Mouse (Mus musculus): ENCODE results near the gene Dhx40. TPM values are rescaled to one million over a fixed set of nuclear protein-coding genes. Genes with fewer than 3 reads are reported as not detected.

The Dhx40 gene
- polyA plus RNA-seq, 1 experiment from 2014 or later = 19.7 TPM

DNA sequence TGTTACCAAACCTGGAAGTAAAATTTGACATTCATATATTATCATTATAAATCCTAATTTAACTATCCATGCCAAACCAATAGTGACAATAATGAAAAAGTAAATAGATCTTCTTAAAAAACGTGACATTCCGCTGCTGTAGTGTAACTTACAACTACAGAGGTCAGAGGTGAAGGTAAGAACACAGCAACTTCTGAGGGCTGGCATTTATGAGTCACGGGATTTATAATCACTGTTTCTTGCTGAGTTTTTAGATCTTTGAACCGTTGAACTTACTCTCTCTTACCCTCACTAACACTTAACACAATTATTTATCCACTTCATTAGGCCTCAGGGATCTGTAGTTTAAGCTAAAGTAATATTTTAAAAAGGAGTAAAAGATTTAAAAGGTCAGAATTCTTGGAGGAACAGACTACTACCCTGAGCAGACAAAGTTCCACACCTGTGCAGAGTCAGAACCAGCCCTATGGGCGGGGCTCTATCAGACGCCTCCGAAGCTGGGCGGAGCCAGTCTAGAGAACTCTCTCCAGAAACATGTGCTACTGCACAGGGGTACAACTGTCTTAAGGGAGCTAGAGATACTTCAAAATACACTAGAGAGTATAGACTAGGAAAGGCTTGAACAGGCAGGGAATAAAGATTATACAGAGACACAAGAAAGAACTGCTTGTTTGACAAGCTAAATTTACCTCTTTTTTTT, 70.1 kb downstream of the Dhx40 start:
- Histone ChIP-seq H3K36me3 (peaks cover 23% of the 10 kb centered on the region), H3K4me3 (no peak overlapping the region), H3K27me3 (ENCODE audit: insufficient read depth, poor library complexity, severe bottlenecking) (no peaks in the 10 kb centered on the region), H3K27ac (no peak overlapping the region), H3K9me3 (no peaks in the 10 kb centered on the region), H3K4me1 (peaks cover 6% of the 10 kb centered on the region; the same call in 1 of the 2 replicates)
- DNase-seq (ENCODE audit: low spot score) = no peak
- WGBS = 83% methylated on average over 8 of the region's 8 CpGs

DNA sequence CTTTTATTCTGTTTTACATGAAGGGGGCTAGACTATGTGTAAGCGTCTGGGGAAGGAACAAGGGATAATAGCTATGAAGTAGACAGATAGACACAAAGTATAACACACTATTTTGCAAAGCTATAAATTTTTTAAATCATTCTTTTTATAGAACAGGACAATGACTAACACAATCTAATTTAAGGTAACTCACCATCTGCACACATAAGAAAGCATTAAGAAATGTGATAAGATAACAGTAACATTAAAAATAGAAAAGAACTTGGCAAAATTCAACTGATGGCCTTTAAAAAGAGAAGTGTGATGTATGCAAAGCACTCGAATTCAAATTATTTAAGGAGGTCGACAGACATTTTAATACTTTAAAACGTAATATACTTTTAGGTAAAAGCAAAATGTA, 72.6 kb downstream of the Dhx40 start:
- Histone ChIP-seq H3K27me3 (ENCODE audit: insufficient read depth, poor library complexity, severe bottlenecking) (no peaks in the 10 kb centered on the region), H3K9me3 (no peaks in the 10 kb centered on the region), H3K36me3 (peaks cover 44% of the 10 kb centered on the region), H3K27ac (0 out of 2 replicates have a peak overlapping the region, but pooled peaks have one; percentile 52), H3K4me3 (no peak overlapping the region), H3K4me1 (peaks cover 10% of the 10 kb centered on the region; the same call in 1 of the 2 replicates)
- DNase-seq (ENCODE audit: low spot score) = no peak
- WGBS = 86% methylated on average over 4 of the region's 4 CpGs

DNA sequence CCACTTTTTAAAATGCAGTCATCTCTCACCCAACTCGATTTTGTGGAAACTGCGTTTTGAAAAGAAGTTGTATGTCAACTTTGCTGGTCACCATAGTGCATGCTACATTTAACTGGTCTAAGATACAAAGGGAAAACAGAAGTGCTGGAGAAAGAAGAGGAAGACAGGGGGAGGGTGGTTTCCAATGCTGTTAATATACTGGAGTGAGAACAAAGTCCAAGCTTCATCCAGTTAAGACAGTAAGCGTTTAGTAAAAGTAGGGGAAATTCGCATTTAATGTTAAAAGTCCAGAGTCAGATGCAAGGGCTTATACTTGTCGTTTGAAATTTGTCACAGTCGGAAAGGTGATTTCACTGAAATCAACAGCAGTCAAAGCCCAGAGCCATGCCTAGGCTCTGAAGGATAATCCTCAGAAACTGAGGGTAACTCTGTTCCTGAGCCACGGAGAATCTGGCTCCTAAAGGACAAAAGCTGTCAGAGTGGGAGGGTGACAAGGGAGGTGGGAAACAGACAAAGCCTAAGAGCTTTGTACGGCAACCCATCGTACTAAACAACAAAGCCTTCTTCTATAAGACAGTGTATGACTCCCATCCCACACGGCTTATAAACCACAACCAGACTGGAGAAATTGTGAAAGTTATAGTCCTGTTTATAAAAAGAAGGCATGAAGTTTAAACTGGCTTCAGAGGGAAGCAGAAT, 73.2 kb downstream of the Dhx40 start:
- H3K27me3 ChIP-seq (ENCODE audit: insufficient read depth, poor library complexity, severe bottlenecking) = no peaks in the 10 kb centered on the region
- no peaks in the 10 kb centered on the region for H3K9me3 ChIP-seq
- WGBS = 76% methylated on average over 10 of the region's 10 CpGs
- no peak overlapping the region for H3K4me3 ChIP-seq
- no peak for DNase-seq (ENCODE audit: low spot score)
- peaks cover 10% of the 10 kb centered on the region; the same call in 1 of the 2 replicates for H3K4me1 ChIP-seq
- peak overlapping the region; percentile 52; the same call in 1 of the 2 replicates for H3K27ac ChIP-seq
- peaks cover 47% of the 10 kb centered on the region for H3K36me3 ChIP-seq

DNA sequence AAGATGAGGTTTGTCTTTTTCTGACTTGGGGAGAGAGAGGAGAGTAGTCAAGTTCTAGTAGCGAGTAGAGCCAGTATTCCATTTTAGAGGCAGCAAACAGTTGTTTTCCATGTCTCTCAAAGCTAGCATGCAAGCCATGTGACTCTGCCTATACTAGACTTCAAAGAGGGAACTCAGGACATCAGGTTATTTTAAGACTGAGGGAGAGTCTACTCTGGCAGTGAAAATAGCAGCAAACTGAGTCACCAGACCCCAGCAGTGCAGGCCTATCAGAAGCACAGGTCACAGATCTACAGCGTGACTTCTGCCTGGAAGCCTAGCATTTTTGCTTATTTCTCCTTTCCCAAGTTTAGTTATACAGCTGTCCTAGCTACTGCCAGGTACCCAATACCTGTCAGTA, 76.1 kb downstream of the Dhx40 start:
- WGBS = 53% methylated on average over 2 of the region's 2 CpGs
- Histone ChIP-seq H3K36me3 (peaks cover 68% of the 10 kb centered on the region), H3K27ac (peak overlapping the region; percentile 78)

DNA sequence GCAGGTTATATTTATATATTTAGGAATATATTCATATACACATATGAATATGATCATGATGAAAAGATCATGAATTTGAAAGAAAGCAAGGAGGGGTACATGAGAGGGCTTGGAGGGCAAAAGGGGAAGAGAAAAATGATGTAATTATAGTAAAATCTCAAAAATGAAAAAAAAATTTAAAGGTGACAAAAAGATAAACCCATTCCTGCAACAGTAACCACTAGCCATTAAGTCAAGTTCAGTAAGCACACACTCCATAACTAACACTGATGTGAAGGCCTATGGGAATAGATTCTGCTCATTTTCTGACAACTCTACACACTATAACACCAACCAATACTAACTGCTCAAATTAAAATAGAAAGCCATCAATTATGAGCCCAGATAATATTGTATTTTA, 81.9 kb downstream of the Dhx40 start:
- no peak overlapping the region for H3K4me3 ChIP-seq
- H3K27ac ChIP-seq = no peak overlapping the region
- H3K9me3 ChIP-seq = no peaks in the 10 kb centered on the region
- no peak for DNase-seq (ENCODE audit: low spot score)
- peaks cover 81% of the 10 kb centered on the region for H3K36me3 ChIP-seq
- no peaks in the 10 kb centered on the region for H3K4me1 ChIP-seq
- H3K27me3 ChIP-seq (ENCODE audit: insufficient read depth, poor library complexity, severe bottlenecking) = no peaks in the 10 kb centered on the region

More for the DNA sequence above, 76.1 kb downstream of the Dhx40 start:
- peaks cover 10% of the 10 kb centered on the region; the same call in 1 of the 2 replicates for H3K4me1 ChIP-seq
- no peak for DNase-seq (ENCODE audit: low spot score)
- no peaks in the 10 kb centered on the region for H3K27me3 ChIP-seq (ENCODE audit: insufficient read depth, poor library complexity, severe bottlenecking)
- H3K9me3 ChIP-seq = no peaks in the 10 kb centered on the region
- peak overlapping the region; percentile 19; the same call in 1 of the 2 replicates for H3K4me3 ChIP-seq

DNA sequence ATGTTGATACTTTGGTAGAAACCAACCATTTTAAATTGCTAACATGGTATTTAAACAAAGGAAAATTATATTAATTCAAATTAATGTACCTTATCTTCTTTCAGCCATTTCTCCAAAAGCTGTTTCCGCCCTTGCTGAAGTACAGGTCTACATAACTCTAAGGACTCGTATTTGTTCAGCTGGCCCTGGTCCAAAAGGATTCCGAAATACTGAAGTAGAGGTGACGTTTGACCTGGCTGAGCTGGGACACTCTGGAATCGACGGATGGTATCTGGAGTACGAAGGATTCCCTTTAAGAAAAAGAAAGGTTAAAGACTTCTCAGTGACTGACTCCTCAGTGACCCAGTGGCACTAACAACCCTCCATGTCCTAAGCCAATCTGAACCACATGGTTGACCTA, 82.6 kb downstream of the Dhx40 start:
- H3K4me1 ChIP-seq = no peaks in the 10 kb centered on the region
- no peak for DNase-seq (ENCODE audit: low spot score)
- H3K36me3 ChIP-seq = peaks cover 81% of the 10 kb centered on the region
- no peaks in the 10 kb centered on the region for H3K27me3 ChIP-seq (ENCODE audit: insufficient read depth, poor library complexity, severe bottlenecking)
- H3K4me3 ChIP-seq = no peak overlapping the region
- H3K27ac ChIP-seq = no peak overlapping the region
- no peaks in the 10 kb centered on the region for H3K9me3 ChIP-seq
- 90% methylated on average over 7 of the region's 7 CpGs for WGBS

DNA sequence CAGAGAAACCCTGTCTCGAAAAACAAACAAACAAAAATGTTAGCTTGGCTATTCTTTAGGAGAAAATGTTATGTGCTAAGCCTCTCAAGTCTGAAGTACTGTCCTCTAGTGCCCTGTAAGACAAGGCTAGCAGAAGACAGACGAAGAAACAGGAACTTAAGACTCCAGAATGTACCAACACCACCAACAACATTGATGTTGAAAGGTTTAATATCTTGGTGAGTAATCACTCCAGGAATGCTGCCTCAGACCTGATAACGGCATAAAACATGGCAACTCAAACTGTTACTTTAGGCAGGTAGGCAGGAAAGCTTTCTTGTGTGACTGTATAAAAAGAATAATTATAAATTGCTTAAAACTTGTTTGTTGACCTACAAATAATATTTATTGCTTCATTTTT, 83.5 kb downstream of the Dhx40 start:
- H3K27ac ChIP-seq = no peak overlapping the region
- no peak for DNase-seq (ENCODE audit: low spot score)
- H3K9me3 ChIP-seq = no peaks in the 10 kb centered on the region
- 91% methylated on average over 3 of the region's 3 CpGs for WGBS
- no peaks in the 10 kb centered on the region for H3K4me1 ChIP-seq
- peaks cover 84% of the 10 kb centered on the region for H3K36me3 ChIP-seq
- no peaks in the 10 kb centered on the region for H3K27me3 ChIP-seq (ENCODE audit: insufficient read depth, poor library complexity, severe bottlenecking)
- no peak overlapping the region for H3K4me3 ChIP-seq

DNA sequence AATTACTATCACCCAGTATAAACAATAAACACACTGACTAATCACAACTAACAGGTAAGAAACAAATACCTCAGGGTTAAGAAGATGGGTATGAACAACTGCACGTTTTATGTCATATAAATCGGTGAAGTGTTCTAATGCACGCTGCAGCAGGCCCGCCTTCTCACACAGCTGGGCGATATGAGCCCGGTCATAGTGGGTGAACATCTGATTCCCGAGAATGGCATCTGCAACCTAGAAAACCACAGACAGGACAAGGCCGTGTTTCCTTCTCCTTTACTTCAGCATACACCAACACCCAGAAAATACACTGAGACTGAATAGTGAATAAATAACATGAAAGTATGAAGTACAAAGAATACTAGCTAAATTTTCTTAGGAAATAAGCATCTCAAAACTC, 88.2 kb downstream of the Dhx40 start:
- Histone ChIP-seq H3K9me3 (no peaks in the 10 kb centered on the region), H3K27ac (no peak overlapping the region), H3K4me3 (no peak overlapping the region), H3K36me3 (peaks cover 89% of the 10 kb centered on the region), H3K27me3 (ENCODE audit: insufficient read depth, poor library complexity, severe bottlenecking) (no peaks in the 10 kb centered on the region), H3K4me1 (no peaks in the 10 kb centered on the region)
- no peak for DNase-seq (ENCODE audit: low spot score)
- WGBS = 91% methylated on average over 8 of the region's 8 CpGs

Other genes starting within 250 kb of the Dhx40 start
- gene Vmp1, start 123.9 kb downstream of the Dhx40 start, polyA plus RNA-seq (2016; fragmentation: Nextera tagmentation; extraction: Ambion mirVana) = 107 and 115 TPM in 2 replicates
- gene Ptrh2, start 123.8 kb downstream of the Dhx40 start, polyA plus RNA-seq (2016; fragmentation: Nextera tagmentation; extraction: Ambion mirVana) = 24.4 and 30.2 TPM in 2 replicates
- 143 and 206 TPM in 2 replicates for gene Cltc, start 50.2 kb downstream of the Dhx40 start, polyA plus RNA-seq (2016; fragmentation: Nextera tagmentation; extraction: Ambion mirVana)
- 13.0 and 21.5 TPM in 2 replicates for gene Ypel2, start 186.0 kb upstream of the Dhx40 start, polyA plus RNA-seq (2016; fragmentation: Nextera tagmentation; extraction: Ambion mirVana)

Measured in heart, embryonic 10.5 days (tissue).